ENCODE assay signal across 19 mouse cellular contexts in genomic region chr1:140266047-140266446, GRCm38 (mm10). TPM values are rescaled to one million over a fixed set of nuclear protein-coding genes. Genes with fewer than 3 reads are reported as not detected.
A peak's percentile ranks its signal among the peaks of the same experiment; 100 is the strongest.
DNase-seq lines count a peak whose midpoint lies in the region; ATAC-seq and TF ChIP-seq lines count a peak whose summit lies in the region.
"Had no signal": no experiment of that assay in that cellular context is flagged by ENCODE, and none has a peak within 500 bp of the region (broad histone marks: within the 10 kb centered on the region; RNA-seq: fewer than 3 reads in every experiment).

No protein-coding gene starts in this region.

- H3K36me3 ChIP-seq in heart, adult 2 months (ENCODE audit: control insufficient read depth, insufficient read depth, low read length): no peaks in the 10 kb centered on the region; the same call in 1 of the 2 replicates
- no peaks in the 10 kb centered on the region for H3K36me3 ChIP-seq in heart, postnatal 0 days (replicated peaks; ENCODE audit: control insufficient read depth, insufficient read depth, low read length)
- H3K36me3 ChIP-seq: kidney, embryonic 15.5 days; limb, embryonic 12.5 days; liver, embryonic 15.5 days; midbrain, embryonic 12.5 days had no signal

- H3K4me3 ChIP-seq in heart, adult 2 months: no peak overlapping the region
- H3K4me3 ChIP-seq in heart, postnatal 0 days (ENCODE audit: low read depth, low read length): no peak overlapping the region
- H3K4me3 ChIP-seq: kidney, embryonic 15.5 days; limb, embryonic 12.5 days; liver, embryonic 15.5 days; midbrain, embryonic 12.5 days had no signal

- intact Hi-C loops in heart, adult 2 months (cut with DNase I): no loop called here
- intact Hi-C loops in heart, postnatal 14 days (cut with DNase I): no loop called here

- WGBS in heart, adult 2 months: 50% methylated on average over 5 of the region's 5 CpGs
- WGBS in heart, postnatal 0 days: 66% methylated on average over 5 of the region's 5 CpGs

- no peaks in the 10 kb centered on the region for H3K9me3 ChIP-seq in heart, postnatal 0 days (replicated peaks; ENCODE audit: control insufficient read depth, low read length)
- H3K9me3 ChIP-seq: kidney, embryonic 15.5 days; limb, embryonic 12.5 days; liver, embryonic 15.5 days; midbrain, embryonic 12.5 days had no signal

- H3K9ac ChIP-seq in heart, adult 2 months (ENCODE audit: low read depth, low read length): no peak overlapping the region
- H3K9ac ChIP-seq in heart, postnatal 0 days (replicated peaks; ENCODE audit: low read depth, low read length): no peak overlapping the region
- H3K9ac ChIP-seq: kidney, embryonic 15.5 days; limb, embryonic 12.5 days; liver, embryonic 15.5 days; midbrain, embryonic 12.5 days had no signal

- TF ChIP-seq CTCF in heart, adult 2 months (IDR thresholded peaks at IDR 0.05): no peak
- TF ChIP-seq CTCF in heart, postnatal 0 days (IDR thresholded peaks at IDR 0.05; ENCODE audit: low read depth): no peak
- TF ChIP-seq CTCF in brain, embryonic 14.5 days (IDR thresholded peaks at IDR 0.05; ENCODE audit: borderline replicate concordance, extremely low read depth, insufficient read depth, insufficient read length): no peak

- DNase-seq in heart, adult 2 months: no peak
- DNase-seq in heart, postnatal 14 days: no peak
- peak; percentile 9 for DNase-seq in heart, postnatal 0 days (ENCODE audit: low spot score)
- no peak for DNase-seq in heart, adult 18-20 months
- DNase-seq in MEL-GATA-1-ER (ENCODE audit: extremely low read depth, low read depth): peak; percentile 37
- peak; percentile 47 for DNase-seq in brain, embryonic 14.5 days (ENCODE audit: low read depth)
- DNase-seq in spleen, postnatal 10 days (ENCODE audit: low spot score in 2 of 2): no peak
- DNase-seq: adrenal gland, adult 8-10 months; cerebellum, adult 9-11 months; gastrocnemius, postnatal 25 days; retina, postnatal 1 day; right cerebral cortex, postnatal 4 days had no signal

- peak overlapping the region; percentile 43 for H3K27ac ChIP-seq in heart, adult 2 months
- no peak overlapping the region for H3K27ac ChIP-seq in heart, postnatal 0 days (ENCODE audit: low read depth)
- H3K27ac ChIP-seq: kidney, embryonic 15.5 days; limb, embryonic 12.5 days; liver, embryonic 15.5 days; midbrain, embryonic 12.5 days had no signal

- no peak for ATAC-seq in heart, postnatal 0 days (ENCODE audit: insufficient read depth, low read depth)
- ATAC-seq: lung, postnatal 0 days; Patski had no signal

- no peak for TF ChIP-seq POLR2A in heart, adult 2 months (IDR thresholded peaks at IDR 0.05; ENCODE audit: insufficient read depth, low read depth, low read length)
- TF ChIP-seq POLR2A in brain, embryonic 14.5 days (IDR thresholded peaks at IDR 0.05; ENCODE audit: borderline replicate concordance, extremely low read depth, insufficient read depth, insufficient read length, poor library complexity, severe bottlenecking): no peak

- H3K27me3 ChIP-seq in heart, adult 2 months (ENCODE audit: control insufficient read depth, insufficient read depth, low read length): no peaks in the 10 kb centered on the region
- H3K27me3 ChIP-seq in heart, postnatal 0 days (ENCODE audit: control insufficient read depth, insufficient read depth, low read length): no peaks in the 10 kb centered on the region
- H3K27me3 ChIP-seq: kidney, embryonic 15.5 days; limb, embryonic 12.5 days; liver, embryonic 15.5 days; midbrain, embryonic 12.5 days had no signal

- no peak for TF ChIP-seq EP300 in heart, adult 2 months (IDR thresholded peaks at IDR 0.05; ENCODE audit: insufficient read depth, low read depth, low read length)
- TF ChIP-seq EP300 in heart, postnatal 0 days (IDR thresholded peaks at IDR 0.05; ENCODE audit: low read depth): no peak

- peaks cover 1% of the 10 kb centered on the region for H3K4me1 ChIP-seq in heart, adult 2 months (ENCODE audit: control insufficient read depth, insufficient read depth, low read length)
- H3K4me1 ChIP-seq in heart, postnatal 0 days (ENCODE audit: control insufficient read depth, insufficient read depth): 0 out of 2 replicates have a peak, but pooled peaks cover 4% of the 10 kb centered on the region
- H3K4me1 ChIP-seq: limb, embryonic 12.5 days; liver, embryonic 15.5 days; midbrain, embryonic 12.5 days had no signal

- no peaks in the 10 kb centered on the region for H3K79me2 ChIP-seq in heart, adult 2 months (replicated peaks; ENCODE audit: control insufficient read depth, insufficient read depth, low read length)

- no peak overlapping the region for H3K4me2 ChIP-seq in heart, postnatal 0 days (ENCODE audit: low read depth, low read length)
- H3K4me2 ChIP-seq: kidney, embryonic 15.5 days; limb, embryonic 12.5 days; liver, embryonic 15.5 days; midbrain, embryonic 12.5 days had no signal

RNA-seq across cellular contexts. Expression of gene Kcnt2, which starts 20.1 kb away (rescaled TPM):
- 1 to 10 TPM; 3.6 to 4.1 TPM for total RNA-seq in heart, adult 2 months (2021)
- polyA plus RNA-seq in heart, adult 2 months (2012; rRNA removed): 0.78 and 1.6 TPM in 2 replicates
- total RNA-seq in heart, postnatal 14 days (2021): 1 to 10 TPM; 2.6 to 2.9 TPM
- total RNA-seq in heart, postnatal 0 days (2014; rRNA removed; ENCODE audit: low replicate concordance): 0.38 and 1.4 TPM in 2 replicates
- 0.42 and 0.59 TPM in 2 replicates for polyA plus RNA-seq in heart, postnatal 0 days (2015; fragmentation: Nextera tagmentation; extraction: Ambion mirVana)
- total RNA-seq in heart, adult 18-20 months (2021): 1 to 10 TPM; 2.4 to 3.3 TPM
- 2.5 and 2.7 TPM in 2 replicates for polyA plus RNA-seq in brain, embryonic 14.5 days (2012; rRNA removed)
- total RNA-seq: monocyte, adult 5-6 weeks had no signal
- polyA plus RNA-seq: lung, postnatal 0 days; Patski had no signal

Comparison
In these comparisons a context has a peak if more than half of its experiments do, and no peak if none do; other contexts are left out.
1. DNase-seq: peak in heart, postnatal 0 days (single experiment), MEL-GATA-1-ER (single experiment) and brain, embryonic 14.5 days (single experiment); none in heart, adult 2 months (0 of 2), heart, postnatal 14 days (0 of 2), heart, adult 18-20 months (0 of 2) and spleen, postnatal 10 days (0 of 2).